Mouse (Mus musculus) liver, adult 2 months (tissue): ENCODE data around the gene Sdk2. TPM values are rescaled to one million over a fixed set of nuclear protein-coding genes. Genes with fewer than 3 reads are reported as not detected.

Experiments
- DNase-seq: peaks from one replicate; pipeline ENCODE4 v3.0.0-alpha.2; 2011; ENCODE audit warnings: low read depth, low spot score; ENCODE audit errors: extremely low read depth
- H3K27ac ChIP-seq: fragments of 200-500 bp; replicated peaks from 2 replicates; pipeline ENCODE4 v1.5.1; 2012; ENCODE audit warnings: low read depth, mild to moderate bottlenecking, control low read depth, inconsistent platforms, low read length; ENCODE audit not compliant: insufficient read depth
- H3K27me3 ChIP-seq: fragments of 200-500 bp; 2 replicates; pipeline ENCODE4 v1.6.1; 2012; ENCODE audit warnings: mild to moderate bottlenecking, moderate library complexity, low read length, inconsistent platforms; ENCODE audit not compliant: control insufficient read depth, insufficient read depth
- H3K36me3 ChIP-seq: fragments of 200-500 bp; 2 replicates; pipeline ENCODE4 v1.6.1; 2012; ENCODE audit warnings: low read length, inconsistent platforms; ENCODE audit not compliant: control insufficient read depth, insufficient read depth
- H3K4me1 ChIP-seq: fragments of 200-500 bp; 2 replicates; pipeline ENCODE4 v1.6.1; 2011; ENCODE audit warnings: low read length; ENCODE audit not compliant: control insufficient read depth, insufficient read depth
- H3K4me3 ChIP-seq: fragments of 200-500 bp; 2 replicates; pipeline ENCODE4 v1.5.1; 2011; ENCODE audit warnings: low read depth, mild to moderate bottlenecking, control low read depth, low read length, moderate library complexity; ENCODE audit not compliant: insufficient read depth
- H3K79me2 ChIP-seq: fragments of 200-500 bp; 2 replicates; pipeline ENCODE4 v1.6.1; 2012; ENCODE audit warnings: inconsistent platforms, mild to moderate bottlenecking, low read length, moderate library complexity; ENCODE audit not compliant: control insufficient read depth, insufficient read depth
- H3K9ac ChIP-seq: fragments of 200-500 bp; 2 replicates; pipeline ENCODE4 v1.6.1; 2012; ENCODE audit warnings: low read depth, mild to moderate bottlenecking, control low read depth, inconsistent platforms, low read length
- CTCF ChIP-seq: fragments of 200-500 bp; IDR thresholded peaks from 2 replicates; pipeline ENCODE4 v1.5.1; 2011; ENCODE audit warnings: low read depth, low read length, control low read depth
- POLR2A ChIP-seq: fragments of 200-500 bp; IDR thresholded peaks from 2 replicates; pipeline ENCODE4 v1.6.1; 2011; ENCODE audit warnings: low read length, control low read depth; ENCODE audit not compliant: insufficient read depth; ENCODE audit errors: extremely low read depth
- WGBS: fragments of 180-500 bp; shearing (Covaris S2); methylation state at CpG from one replicate; pipeline ENCODE4 v1.1.7; 2018; 5-methylcytosine and 5-hydroxymethylcytosine counted together
- polyA plus RNA-seq: library from polyadenylated mRNA; depleted of rRNA; stranded (reverse); fragments of >200 nt; gene quantifications from 2 replicates; pipeline ENCODE4 v1.2.3, GENCODE M21; 2012
- total RNA-seq: library from RNA; depleted of rRNA; stranded (reverse); fragments of >200 nt; gene quantifications from 2 replicates; pipeline ENCODE4 v1.2.3, GENCODE M21; 2014

Gene Sdk2
- total and polyA plus RNA-seq, 2 experiments = 0.07 to 0.28 TPM

- WGBS = 28% methylated on average over 8 of the region's 8 CpGs
- peak; percentile 74 for DNase-seq
- no peak overlapping the region for H3K27ac ChIP-seq
- H3K79me2 ChIP-seq = no peaks in the 10 kb centered on the region
- no peaks in the 10 kb centered on the region for H3K27me3 ChIP-seq
- no peak overlapping the region for H3K4me3 ChIP-seq
- TF ChIP-seq POLR2A (no peak), CTCF (peak; percentile 90)
- H3K36me3 ChIP-seq = no peaks in the 10 kb centered on the region
- no peak overlapping the region for H3K9ac ChIP-seq
- no peaks in the 10 kb centered on the region for H3K4me1 ChIP-seq
These were observed 201.2 kb downstream of the Sdk2 start for GRCm38 (mm10) chr11:113865627-113866026.

- no peaks in the 10 kb centered on the region for H3K4me1 ChIP-seq
- WGBS = 77% methylated on average over 5 of the region's 5 CpGs
- TF ChIP-seq POLR2A = no peak
- peak; percentile 61; the same call in 1 of the 2 replicates for TF ChIP-seq CTCF
These were observed 203.4 kb downstream of the Sdk2 start for GRCm38 (mm10) chr11:113863408-113863807.

DNA sequence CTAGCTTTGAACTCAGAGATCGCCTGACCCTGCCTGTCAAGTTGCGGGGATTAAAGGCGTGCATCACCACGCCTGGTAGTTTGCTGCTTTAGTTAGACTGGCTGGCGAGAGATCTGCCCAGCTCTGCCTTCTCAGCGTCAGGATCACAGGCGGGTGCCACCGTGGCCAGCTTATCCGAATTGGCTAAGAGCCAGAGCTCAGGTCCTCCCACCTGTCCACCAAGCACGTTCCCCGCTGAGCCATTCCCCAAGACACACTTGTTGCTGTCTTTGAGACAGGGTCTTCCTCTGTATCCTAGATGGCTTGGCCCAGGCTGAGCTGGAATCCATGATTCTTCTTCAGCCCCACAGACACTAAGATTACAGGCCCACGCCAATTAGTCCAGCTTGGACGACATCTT is 211.2 kb downstream of the Sdk2 start:
- Histone ChIP-seq H3K4me3 (no peak overlapping the region), H3K79me2 (no peaks in the 10 kb centered on the region), H3K4me1 (no peaks in the 10 kb centered on the region), H3K36me3 (no peaks in the 10 kb centered on the region), H3K27me3 (0 out of 2 replicates have a peak, but pooled peaks cover 2% of the 10 kb centered on the region), H3K27ac (no peak overlapping the region), H3K9ac (no peak overlapping the region)
- TF ChIP-seq CTCF (no peak), POLR2A (no peak)
- no peak for DNase-seq
- 88% methylated on average over 13 of the region's 13 CpGs for WGBS

More at GRCm38 (mm10) chr11:113863408-113863807, 203.4 kb downstream of the Sdk2 start:
- no peak for DNase-seq
- no peak overlapping the region for H3K27ac ChIP-seq
- no peak overlapping the region for H3K4me3 ChIP-seq
- no peaks in the 10 kb centered on the region for H3K36me3 ChIP-seq
- no peak overlapping the region for H3K9ac ChIP-seq
- H3K27me3 ChIP-seq = 0 out of 2 replicates have a peak, but pooled peaks cover under 1% of the 10 kb centered on the region
- H3K79me2 ChIP-seq = no peaks in the 10 kb centered on the region

GRCm38 (mm10) chr11:113851750-113852149 is 215.1 kb downstream of the Sdk2 start:
- WGBS = 81% methylated on average over 8 of the region's 8 CpGs
- TF ChIP-seq POLR2A (no peak), CTCF (no peak)

GRCm38 (mm10) chr11:113849322-113849721 is 217.5 kb downstream of the Sdk2 start:
- Histone ChIP-seq H3K36me3 (no peaks in the 10 kb centered on the region), H3K79me2 (no peaks in the 10 kb centered on the region), H3K4me3 (no peak overlapping the region), H3K27me3 (no peaks in the 10 kb centered on the region), H3K4me1 (no peaks in the 10 kb centered on the region), H3K9ac (no peak overlapping the region), H3K27ac (no peak overlapping the region)
- WGBS = 82% methylated on average over 7 of the region's 7 CpGs
- no peak for TF ChIP-seq POLR2A
- TF ChIP-seq CTCF = no peak
- no peak for DNase-seq

More at GRCm38 (mm10) chr11:113851750-113852149, 215.1 kb downstream of the Sdk2 start:
- no peaks in the 10 kb centered on the region for H3K4me1 ChIP-seq
- H3K79me2 ChIP-seq = no peaks in the 10 kb centered on the region
- no peaks in the 10 kb centered on the region for H3K27me3 ChIP-seq
- H3K4me3 ChIP-seq = no peak overlapping the region
- no peak overlapping the region for H3K27ac ChIP-seq
- H3K36me3 ChIP-seq = no peaks in the 10 kb centered on the region
- no peak for DNase-seq
- no peak overlapping the region for H3K9ac ChIP-seq

DNA sequence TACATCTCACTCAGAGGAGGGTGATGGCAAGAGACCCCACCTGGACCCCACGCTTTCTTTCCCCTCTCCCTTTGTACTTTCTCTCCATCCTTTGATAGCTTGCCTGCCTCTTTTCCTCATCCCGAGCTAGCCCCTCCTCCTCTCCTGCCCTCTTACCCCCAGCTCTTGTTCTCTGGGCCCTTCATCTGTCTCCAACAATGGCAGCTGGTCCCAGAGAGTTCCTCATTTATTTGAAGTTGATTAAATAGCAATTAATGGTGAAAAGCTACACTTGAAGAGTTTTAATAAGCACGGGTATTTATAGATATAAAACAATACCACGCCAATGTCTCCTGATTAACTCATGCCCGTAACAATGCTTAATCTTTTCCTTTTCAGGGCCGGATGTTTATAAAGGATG is 222.9 kb downstream of the Sdk2 start:
- 82% methylated on average over 6 of the region's 6 CpGs for WGBS
- TF ChIP-seq CTCF (no peak), POLR2A (no peak)
- H3K4me1 ChIP-seq = no peaks in the 10 kb centered on the region
- no peaks in the 10 kb centered on the region for H3K79me2 ChIP-seq
- H3K4me3 ChIP-seq = no peak overlapping the region
- no peak for DNase-seq
- H3K27ac ChIP-seq = no peak overlapping the region
- H3K9ac ChIP-seq = no peak overlapping the region
- no peaks in the 10 kb centered on the region for H3K36me3 ChIP-seq
- no peaks in the 10 kb centered on the region for H3K27me3 ChIP-seq
